Mouse (Mus musculus): Measurements from ENCODE around the gene Pttg1ip. TPM values are rescaled to one million over a fixed set of nuclear protein-coding genes. Genes with fewer than 3 reads are reported as not detected.

Pttg1ip gene
- polyA plus RNA-seq, 1 experiment, result 131 TPM

- Histone ChIP-seq H3K4me3 (ENCODE audit: control insufficient read depth, low read depth, low read length) (peak overlapping the region; percentile 91), H3K27me3 (ENCODE audit: control insufficient read depth, insufficient read depth, low read length) (no peaks in the 10 kb centered on the region), H3K27ac (ENCODE audit: control insufficient read depth, insufficient read depth, low read depth, low read length) (peak overlapping the region; percentile 81), H3K36me3 (ENCODE audit: control insufficient read depth, insufficient read depth, low read length) (peaks cover 3% of the 10 kb centered on the region), H3K4me1 (ENCODE audit: control insufficient read depth, insufficient read depth, low read length) (peaks cover 24% of the 10 kb centered on the region)
- no peak for TF ChIP-seq POLR2A (IDR thresholded peaks at IDR 0.05; ENCODE audit: control insufficient read depth, low read depth, low read length)
- no peak for TF ChIP-seq CTCF (IDR thresholded peaks at IDR 0.05; ENCODE audit: control insufficient read depth, insufficient read depth, insufficient replicate concordance, low read depth, low read length)
These were observed 25.3 kb downstream of the Pttg1ip start for GRCm38 (mm10) chr10:77606855-77607254.

- Histone ChIP-seq H3K4me3 (ENCODE audit: control insufficient read depth, low read depth, low read length) (peak overlapping the region; percentile 91), H3K36me3 (ENCODE audit: control insufficient read depth, insufficient read depth, low read length) (peaks cover 3% of the 10 kb centered on the region), H3K4me1 (ENCODE audit: control insufficient read depth, insufficient read depth, low read length) (peaks cover 24% of the 10 kb centered on the region), H3K27ac (ENCODE audit: control insufficient read depth, insufficient read depth, low read depth, low read length) (no peak overlapping the region), H3K27me3 (ENCODE audit: control insufficient read depth, insufficient read depth, low read length) (no peaks in the 10 kb centered on the region)
- no peak for TF ChIP-seq POLR2A (IDR thresholded peaks at IDR 0.05; ENCODE audit: control insufficient read depth, low read depth, low read length)
- no peak for TF ChIP-seq CTCF (IDR thresholded peaks at IDR 0.05; ENCODE audit: control insufficient read depth, insufficient read depth, insufficient replicate concordance, low read depth, low read length)
These were observed 25.9 kb downstream of the Pttg1ip start for GRCm38 (mm10) chr10:77607441-77607840.

GRCm38 (mm10) chr10:77608589-77608988 is 27.1 kb downstream of the Pttg1ip start:
- no peak for TF ChIP-seq POLR2A (IDR thresholded peaks at IDR 0.05; ENCODE audit: control insufficient read depth, low read depth, low read length)
- TF ChIP-seq CTCF (IDR thresholded peaks at IDR 0.05; ENCODE audit: control insufficient read depth, insufficient read depth, insufficient replicate concordance, low read depth, low read length), result no peak
- peaks cover 3% of the 10 kb centered on the region for H3K36me3 ChIP-seq (ENCODE audit: control insufficient read depth, insufficient read depth, low read length)

GRCm38 (mm10) chr10:77610221-77610961 is 28.9 kb downstream of the Pttg1ip start:
- H3K27ac ChIP-seq (ENCODE audit: control insufficient read depth, insufficient read depth, low read depth, low read length), result no peak overlapping the region

More at GRCm38 (mm10) chr10:77608589-77608988, 27.1 kb downstream of the Pttg1ip start:
- H3K27ac ChIP-seq (ENCODE audit: control insufficient read depth, insufficient read depth, low read depth, low read length), result 0 out of 2 replicates have a peak overlapping the region, but pooled peaks have one; percentile 46
- peaks cover 24% of the 10 kb centered on the region for H3K4me1 ChIP-seq (ENCODE audit: control insufficient read depth, insufficient read depth, low read length)
- no peaks in the 10 kb centered on the region for H3K27me3 ChIP-seq (ENCODE audit: control insufficient read depth, insufficient read depth, low read length)
- H3K4me3 ChIP-seq (ENCODE audit: control insufficient read depth, low read depth, low read length), result no peak overlapping the region

GRCm38 (mm10) chr10:77613409-77613808 is 31.9 kb downstream of the Pttg1ip start:
- Histone ChIP-seq H3K36me3 (ENCODE audit: control insufficient read depth, insufficient read depth, low read length) (peaks cover 6% of the 10 kb centered on the region), H3K27me3 (ENCODE audit: control insufficient read depth, insufficient read depth, low read length) (no peaks in the 10 kb centered on the region), H3K27ac (ENCODE audit: control insufficient read depth, insufficient read depth, low read depth, low read length) (no peak overlapping the region; the same call in 1 of the 2 replicates), H3K4me1 (ENCODE audit: control insufficient read depth, insufficient read depth, low read length) (no peaks in the 10 kb centered on the region; the same call in 1 of the 2 replicates), H3K4me3 (ENCODE audit: control insufficient read depth, low read depth, low read length) (peak overlapping the region; percentile 1)
- TF ChIP-seq CTCF (IDR thresholded peaks at IDR 0.05; ENCODE audit: control insufficient read depth, insufficient read depth, insufficient replicate concordance, low read depth, low read length) (no peak), POLR2A (IDR thresholded peaks at IDR 0.05; ENCODE audit: control insufficient read depth, low read depth, low read length) (no peak)

More at GRCm38 (mm10) chr10:77610221-77610961, 28.9 kb downstream of the Pttg1ip start:
- Histone ChIP-seq H3K36me3 (ENCODE audit: control insufficient read depth, insufficient read depth, low read length) (peaks cover 6% of the 10 kb centered on the region), H3K4me3 (ENCODE audit: control insufficient read depth, low read depth, low read length) (no peak overlapping the region), H3K4me1 (ENCODE audit: control insufficient read depth, insufficient read depth, low read length) (peaks cover 12% of the 10 kb centered on the region), H3K27me3 (ENCODE audit: control insufficient read depth, insufficient read depth, low read length) (no peaks in the 10 kb centered on the region)
- TF ChIP-seq POLR2A (IDR thresholded peaks at IDR 0.05; ENCODE audit: control insufficient read depth, low read depth, low read length) (no peak), CTCF (IDR thresholded peaks at IDR 0.05; ENCODE audit: control insufficient read depth, insufficient read depth, insufficient replicate concordance, low read depth, low read length) (no peak)

- peaks cover 2% of the 10 kb centered on the region for H3K36me3 ChIP-seq (ENCODE audit: control insufficient read depth, insufficient read depth, low read length)
- no peaks in the 10 kb centered on the region for H3K27me3 ChIP-seq (ENCODE audit: control insufficient read depth, insufficient read depth, low read length)
These were observed 34.1 kb downstream of the Pttg1ip start for GRCm38 (mm10) chr10:77615647-77616046.

GRCm38 (mm10) chr10:77616166-77616565 is 34.6 kb downstream of the Pttg1ip start:
- H3K36me3 ChIP-seq (ENCODE audit: control insufficient read depth, insufficient read depth, low read length), result peaks cover 2% of the 10 kb centered on the region

More at GRCm38 (mm10) chr10:77615647-77616046, 34.1 kb downstream of the Pttg1ip start:
- Histone ChIP-seq H3K4me1 (ENCODE audit: control insufficient read depth, insufficient read depth, low read length) (no peaks in the 10 kb centered on the region; the same call in 1 of the 2 replicates), H3K4me3 (ENCODE audit: control insufficient read depth, low read depth, low read length) (no peak overlapping the region), H3K27ac (ENCODE audit: control insufficient read depth, insufficient read depth, low read depth, low read length) (no peak overlapping the region)
- TF ChIP-seq CTCF (IDR thresholded peaks at IDR 0.05; ENCODE audit: control insufficient read depth, insufficient read depth, insufficient replicate concordance, low read depth, low read length), result no peak
- TF ChIP-seq POLR2A (IDR thresholded peaks at IDR 0.05; ENCODE audit: control insufficient read depth, low read depth, low read length), result no peak

More at GRCm38 (mm10) chr10:77616166-77616565, 34.6 kb downstream of the Pttg1ip start:
- TF ChIP-seq POLR2A (IDR thresholded peaks at IDR 0.05; ENCODE audit: control insufficient read depth, low read depth, low read length) (no peak), CTCF (IDR thresholded peaks at IDR 0.05; ENCODE audit: control insufficient read depth, insufficient read depth, insufficient replicate concordance, low read depth, low read length) (no peak)
- Histone ChIP-seq H3K4me3 (ENCODE audit: control insufficient read depth, low read depth, low read length) (no peak overlapping the region), H3K4me1 (ENCODE audit: control insufficient read depth, insufficient read depth, low read length) (no peaks in the 10 kb centered on the region; the same call in 1 of the 2 replicates), H3K27me3 (ENCODE audit: control insufficient read depth, insufficient read depth, low read length) (no peaks in the 10 kb centered on the region), H3K27ac (ENCODE audit: control insufficient read depth, insufficient read depth, low read depth, low read length) (no peak overlapping the region)

Data from testis, adult 2 months (tissue).